Mouse (Mus musculus): ENCODE measurements at regions not wholly inside any gene's neighbourhood (a gene's known extent, or its start where the extent isn't known, plus 50 kb on each side); places are given as distances from the start of the nearest gene placed in this dataset.
A peak's percentile ranks its signal among the peaks of the same experiment; 100 is the strongest.

GRCm38 (mm10) chr12:13809291-13810154 is 342.3 kb downstream of the Fam84a start:
- Histone ChIP-seq H3K9ac (ENCODE audit: low read depth, low read length) (no peak overlapping the region), H3K27me3 (ENCODE audit: insufficient read depth, low read length) (no peaks in the 10 kb centered on the region), H3K4me1 (replicated peaks; ENCODE audit: insufficient read depth, low read length) (no peaks in the 10 kb centered on the region), H3K27ac (no peak overlapping the region), H3K36me3 (ENCODE audit: insufficient read depth, low read length) (no peaks in the 10 kb centered on the region), H3K9me3 (replicated peaks; ENCODE audit: low read length) (no peaks in the 10 kb centered on the region), H3K4me2 (ENCODE audit: low read length) (no peak overlapping the region), H3K4me3 (replicated peaks; ENCODE audit: low read depth, low read length) (no peak overlapping the region)
- no peak for ATAC-seq (replicated peaks; ENCODE audit: low FRiP score, low read depth)
- DNase-seq (ENCODE audit: low spot score), result peak; percentile 8
- no peak for TF ChIP-seq CTCF (IDR thresholded peaks at IDR 0.05; ENCODE audit: low read depth)
- 70% methylated on average over 6 of the region's 6 CpGs for WGBS

GRCm38 (mm10) chr12:13779752-13780151 is 372.1 kb downstream of the Fam84a start:
- Histone ChIP-seq H3K27me3 (ENCODE audit: insufficient read depth, low read length) (no peaks in the 10 kb centered on the region), H3K9ac (ENCODE audit: low read depth, low read length) (no peak overlapping the region), H3K9me3 (replicated peaks; ENCODE audit: low read length) (no peaks in the 10 kb centered on the region), H3K36me3 (ENCODE audit: insufficient read depth, low read length) (no peaks in the 10 kb centered on the region), H3K4me1 (replicated peaks; ENCODE audit: insufficient read depth, low read length) (no peaks in the 10 kb centered on the region), H3K4me3 (replicated peaks; ENCODE audit: low read depth, low read length) (no peak overlapping the region), H3K4me2 (ENCODE audit: low read length) (no peak overlapping the region), H3K27ac (no peak overlapping the region)
- DNase-seq (ENCODE audit: low spot score) (no peak), ATAC-seq (replicated peaks; ENCODE audit: low FRiP score, low read depth) (no peak)
- WGBS, result 77% methylated on average over 2 of the region's 2 CpGs
- TF ChIP-seq CTCF (IDR thresholded peaks at IDR 0.05; ENCODE audit: low read depth), result no peak

- TF ChIP-seq CTCF (IDR thresholded peaks at IDR 0.05; ENCODE audit: low read depth), result no peak
- no peak for DNase-seq (ENCODE audit: low spot score)
- H3K27me3 ChIP-seq (ENCODE audit: insufficient read depth, low read length), result no peaks in the 10 kb centered on the region
- H3K4me2 ChIP-seq (ENCODE audit: low read length), result no peak overlapping the region
- ATAC-seq (replicated peaks; ENCODE audit: low FRiP score, low read depth), result no peak
- no peaks in the 10 kb centered on the region for H3K36me3 ChIP-seq (ENCODE audit: insufficient read depth, low read length)
- H3K4me1 ChIP-seq (replicated peaks; ENCODE audit: insufficient read depth, low read length), result no peaks in the 10 kb centered on the region
- no peak overlapping the region for H3K27ac ChIP-seq
- H3K9ac ChIP-seq (ENCODE audit: low read depth, low read length), result no peak overlapping the region
- 78% methylated on average over 1 of the region's 1 CpGs for WGBS
- no peak overlapping the region for H3K4me3 ChIP-seq (replicated peaks; ENCODE audit: low read depth, low read length)
- no peaks in the 10 kb centered on the region for H3K9me3 ChIP-seq (replicated peaks; ENCODE audit: low read length)
These were observed 375.2 kb downstream of the Fam84a start for GRCm38 (mm10) chr12:13776687-13777086.

GRCm38 (mm10) chr12:13769696-13770095 is 382.2 kb downstream of the Fam84a start:
- no peak for TF ChIP-seq CTCF (IDR thresholded peaks at IDR 0.05; ENCODE audit: low read depth)

GRCm38 (mm10) chr12:13769156-13769555 is 382.7 kb downstream of the Fam84a start:
- no peak for ATAC-seq (replicated peaks; ENCODE audit: low FRiP score, low read depth)
- no peaks in the 10 kb centered on the region for H3K36me3 ChIP-seq (ENCODE audit: insufficient read depth, low read length)
- H3K9ac ChIP-seq (ENCODE audit: low read depth, low read length), result no peak overlapping the region
- H3K9me3 ChIP-seq (replicated peaks; ENCODE audit: low read length), result no peaks in the 10 kb centered on the region
- WGBS, result 81% methylated on average over 4 of the region's 4 CpGs
- no peak overlapping the region for H3K4me3 ChIP-seq (replicated peaks; ENCODE audit: low read depth, low read length)
- DNase-seq (ENCODE audit: low spot score), result no peak
- H3K27ac ChIP-seq, result no peak overlapping the region
- no peaks in the 10 kb centered on the region for H3K27me3 ChIP-seq (ENCODE audit: insufficient read depth, low read length)
- no peak for TF ChIP-seq CTCF (IDR thresholded peaks at IDR 0.05; ENCODE audit: low read depth)
- no peaks in the 10 kb centered on the region for H3K4me1 ChIP-seq (replicated peaks; ENCODE audit: insufficient read depth, low read length)
- no peak overlapping the region for H3K4me2 ChIP-seq (ENCODE audit: low read length)

More at GRCm38 (mm10) chr12:13769696-13770095, 382.2 kb downstream of the Fam84a start:
- Histone ChIP-seq H3K4me1 (replicated peaks; ENCODE audit: insufficient read depth, low read length) (no peaks in the 10 kb centered on the region), H3K36me3 (ENCODE audit: insufficient read depth, low read length) (no peaks in the 10 kb centered on the region), H3K9me3 (replicated peaks; ENCODE audit: low read length) (no peaks in the 10 kb centered on the region), H3K4me2 (ENCODE audit: low read length) (no peak overlapping the region), H3K27ac (no peak overlapping the region), H3K4me3 (replicated peaks; ENCODE audit: low read depth, low read length) (no peak overlapping the region), H3K27me3 (ENCODE audit: insufficient read depth, low read length) (no peaks in the 10 kb centered on the region), H3K9ac (ENCODE audit: low read depth, low read length) (no peak overlapping the region)
- 95% methylated on average over 2 of the region's 2 CpGs for WGBS
- ATAC-seq (replicated peaks; ENCODE audit: low FRiP score, low read depth) (no peak), DNase-seq (ENCODE audit: low spot score) (no peak)

- Histone ChIP-seq H3K4me1 (replicated peaks; ENCODE audit: insufficient read depth, low read length) (no peaks in the 10 kb centered on the region), H3K9ac (ENCODE audit: low read depth, low read length) (no peak overlapping the region), H3K27me3 (ENCODE audit: insufficient read depth, low read length) (no peaks in the 10 kb centered on the region), H3K4me3 (replicated peaks; ENCODE audit: low read depth, low read length) (no peak overlapping the region), H3K36me3 (ENCODE audit: insufficient read depth, low read length) (no peaks in the 10 kb centered on the region), H3K27ac (no peak overlapping the region), H3K9me3 (replicated peaks; ENCODE audit: low read length) (no peaks in the 10 kb centered on the region), H3K4me2 (ENCODE audit: low read length) (no peak overlapping the region)
- ATAC-seq (replicated peaks; ENCODE audit: low FRiP score, low read depth) (no peak), DNase-seq (ENCODE audit: low spot score) (no peak)
- TF ChIP-seq CTCF (IDR thresholded peaks at IDR 0.05; ENCODE audit: low read depth), result no peak
- WGBS, result 87% methylated on average over 3 of the region's 3 CpGs
These were observed 385.4 kb downstream of the Fam84a start for GRCm38 (mm10) chr12:13766486-13766885.

All from kidney, postnatal 0 days (tissue).